Mouse (Mus musculus) CH12.LX (cell line): ENCODE measurements around the gene AC140267.1. TPM values are rescaled to one million over a fixed set of nuclear protein-coding genes. Genes with fewer than 3 reads are reported as not detected.
A peak's percentile ranks its signal among the peaks of the same experiment; 100 is the strongest.

Source experiments
- DNase-seq: peaks from one replicate; pipeline ENCODE4 v3.0.0-alpha.2; 2013; ENCODE audit errors: extremely low read depth
- H3K27ac ChIP-seq: 2 replicates; pipeline ENCODE4 v1.5.1; 2012; ENCODE audit warnings: low read depth, mild to moderate bottlenecking, control low read depth, moderate library complexity; ENCODE audit not compliant: insufficient read depth
- H3K27me3 ChIP-seq: replicated peaks from 2 replicates; pipeline ENCODE3; 2012; ENCODE audit warnings: inconsistent platforms
- H3K36me3 ChIP-seq, 2 experiments: replicated peaks in 1 of 2; 2 replicates each; pipeline versions ENCODE3 to v1.6.1; 2012; ENCODE audit warnings: inconsistent platforms in 1 of 2, low read length in 1 of 2, mild to moderate bottlenecking in 1 of 2, mixed read lengths in 1 of 2, moderate library complexity in 1 of 2; ENCODE audit not compliant: control insufficient read depth in 1 of 2, insufficient read depth in 1 of 2
- H3K4me1 ChIP-seq, 2 experiments: 2 replicates each; pipeline ENCODE4 v1.6.1; 2012; ENCODE audit warnings: inconsistent platforms in 1 of 2, moderate library complexity in 1 of 2; ENCODE audit not compliant: insufficient read depth in 2 of 2, control insufficient read depth in 1 of 2
- H3K4me2 ChIP-seq: 2 replicates; pipeline ENCODE4 v1.6.1; 2012; ENCODE audit warnings: low read depth, mild to moderate bottlenecking, control low read depth; ENCODE audit not compliant: poor library complexity, insufficient read depth, severe bottlenecking
- H3K4me3 ChIP-seq, 3 experiments: fragments of 150-350 bp in 1 of 3; sonication (generic) in 1 of 3; replicated peaks in 1 of 3; 2 replicates each; pipeline versions ENCODE3 to v1.5.1; 2011 to 2012; ENCODE audit warnings: low read depth in 2 of 3, low read length in 2 of 3, mild to moderate bottlenecking in 2 of 3, moderate library complexity in 2 of 3, control low read depth in 1 of 3, improper control_type of control experiment in 1 of 3, inconsistent platforms in 1 of 3, mixed read lengths in 1 of 3; ENCODE audit not compliant: poor library complexity in 1 of 3
- H3K79me2 ChIP-seq: replicated peaks from 2 replicates; pipeline ENCODE4 v1.6.1; 2012; ENCODE audit warnings: mild to moderate bottlenecking, moderate library complexity; ENCODE audit not compliant: control insufficient read depth, poor library complexity, insufficient read depth, severe bottlenecking; ENCODE audit errors: extremely low read depth
- H3K9ac ChIP-seq: 2 replicates; pipeline ENCODE4 v1.6.1; 2012; ENCODE audit warnings: low read depth, mild to moderate bottlenecking, control low read depth, moderate library complexity; ENCODE audit not compliant: insufficient read depth
- H3K9me3 ChIP-seq: replicated peaks from 2 replicates; pipeline ENCODE3; 2012; ENCODE audit warnings: low read length, inconsistent platforms, mixed read lengths
- CHD1 ChIP-seq: IDR thresholded peaks from 2 replicates; pipeline ENCODE4 v1.6.1; 2012; ENCODE audit warnings: low read depth, low read length, improper control_type of control experiment, inconsistent platforms
- CTCF ChIP-seq, 2 experiments: IDR thresholded peaks in 1 of 2; conservative IDR thresholded peaks in 1 of 2; 2 replicates each; pipeline ENCODE4 v1.5.1; 2011 to 2012; ENCODE audit warnings: low read depth in 2 of 2, low read length in 2 of 2, improper control_type of control experiment in 1 of 2, inconsistent platforms in 1 of 2, mild to moderate bottlenecking in 1 of 2, moderate library complexity in 1 of 2
- E2F4 ChIP-seq: IDR thresholded peaks from 2 replicates; pipeline ENCODE4 v1.6.1; 2011; ENCODE audit warnings: low read depth, low read length, improper control_type of control experiment; ENCODE audit not compliant: insufficient replicate concordance
- ELF1 ChIP-seq: IDR thresholded peaks from 2 replicates; pipeline ENCODE4 v1.6.1; 2014; ENCODE audit warnings: low read depth, mild to moderate bottlenecking, inconsistent platforms, low read length, improper control_type of control experiment
- ETS1 ChIP-seq: conservative IDR thresholded peaks from 2 replicates; pipeline ENCODE4 v1.6.1; 2012; ENCODE audit warnings: low read depth, mild to moderate bottlenecking, inconsistent platforms, low read length, improper control_type of control experiment, moderate library complexity
- HCFC1 ChIP-seq: IDR thresholded peaks from 2 replicates; pipeline ENCODE4 v1.6.1; 2012; ENCODE audit warnings: low read depth, mild to moderate bottlenecking, inconsistent platforms, low read length, improper control_type of control experiment
- KAT2A ChIP-seq: IDR thresholded peaks from 2 replicates; pipeline ENCODE4 v1.6.1; 2012; ENCODE audit warnings: low read length, improper control_type of control experiment, inconsistent platforms; ENCODE audit not compliant: insufficient replicate concordance
- MAX ChIP-seq: IDR thresholded peaks from 2 replicates; pipeline ENCODE4 v1.6.1; 2011; ENCODE audit warnings: low read length, improper control_type of control experiment
- MYC ChIP-seq: IDR thresholded peaks from 2 replicates; pipeline ENCODE4 v1.6.1; 2011; ENCODE audit warnings: low read depth, mild to moderate bottlenecking, improper control_type of control experiment, low read length
- NELFE ChIP-seq: IDR thresholded peaks from 2 replicates; pipeline ENCODE4 v1.6.1; 2011; ENCODE audit warnings: low read depth, low read length, improper control_type of control experiment
- PAX5 ChIP-seq: IDR thresholded peaks from 2 replicates; pipeline ENCODE4 v1.6.1; 2012; ENCODE audit warnings: low read length, inconsistent platforms, mixed read lengths
- RAD21 ChIP-seq: IDR thresholded peaks from 2 replicates; pipeline ENCODE4 v1.6.1; 2011; ENCODE audit warnings: low read depth, mild to moderate bottlenecking, low read length, improper control_type of control experiment, moderate library complexity
- SIN3A ChIP-seq: IDR thresholded peaks from 2 replicates; pipeline ENCODE4 v1.6.1; 2012; ENCODE audit warnings: low read length, improper control_type of control experiment, inconsistent platforms
- SMC3 ChIP-seq: IDR thresholded peaks from 2 replicates; pipeline ENCODE4 v1.6.1; 2011; ENCODE audit warnings: low read depth, low read length, improper control_type of control experiment
- TBP ChIP-seq: conservative IDR thresholded peaks from 2 replicates; pipeline ENCODE4 v1.6.1; 2011; ENCODE audit warnings: low read depth, low read length, improper control_type of control experiment
- TCF12 ChIP-seq: IDR thresholded peaks from 2 replicates; pipeline ENCODE4 v1.6.1; 2014; ENCODE audit warnings: low read depth, mild to moderate bottlenecking, inconsistent platforms, low read length, improper control_type of control experiment
- UBTF ChIP-seq: IDR thresholded peaks from 2 replicates; pipeline ENCODE4 v1.6.1; 2012; ENCODE audit warnings: low read depth, mild to moderate bottlenecking, inconsistent platforms, low read length, improper control_type of control experiment, moderate library complexity
- USF1 ChIP-seq: IDR thresholded peaks from 2 replicates; pipeline ENCODE4 v1.6.1; 2014; ENCODE audit warnings: low read depth, mild to moderate bottlenecking, inconsistent platforms, low read length, improper control_type of control experiment
- ZC3H11A ChIP-seq: IDR thresholded peaks from 2 replicates; pipeline ENCODE4 v1.6.1; 2012; ENCODE audit warnings: low read depth, mild to moderate bottlenecking, inconsistent platforms, low read length, improper control_type of control experiment
- ZKSCAN1 ChIP-seq: IDR thresholded peaks from 2 replicates; pipeline ENCODE4 v1.6.1; 2012; ENCODE audit warnings: low read depth, inconsistent platforms, low read length, improper control_type of control experiment, borderline replicate concordance
- ZMIZ1 ChIP-seq: IDR thresholded peaks from 2 replicates; pipeline ENCODE4 v1.6.1; 2012; ENCODE audit warnings: low read depth, mild to moderate bottlenecking, inconsistent platforms, low read length, improper control_type of control experiment
- ZNF384 ChIP-seq: IDR thresholded peaks from 2 replicates; pipeline ENCODE4 v1.6.1; 2012; ENCODE audit warnings: low read depth, low read length, improper control_type of control experiment, inconsistent platforms
- dilution Hi-C: fragments of 300-500 bp; cut with MboI; formaldehyde crosslinking; loops from 2 replicates; pipeline ENCODE4 v1.14.3; 2020; ENCODE audit warnings: low sequenced_read_pairs; ENCODE audit not compliant: extremely low pct_unique_long_range_greater_than_20kb, extremely low pct_ligation_motif_present
- in situ Hi-C: fragments of 300-500 bp; cut with MboI; formaldehyde crosslinking; loops from 3 replicates; pipeline ENCODE4 v1.14.3; 2019; ENCODE audit warnings: low sequenced_read_pairs, low pct_ligation_motif_present, low pct_unique_long_range_greater_than_20kb, mixed read lengths
- polyA plus RNA-seq: library from polyadenylated mRNA; unstranded; fragments of >175 nt; gene quantifications from 2 replicates; pipeline ENCODE4 v1.2.1, GENCODE M21; 2012; ENCODE audit warnings: low read depth; ENCODE audit not compliant: insufficient read length
- total RNA-seq, 2 experiments: library from RNA; depleted of rRNA; stranded (reverse); fragments of 300-350 nt in 1 of 2; fragments of >200 nt in 1 of 2; gene quantifications; 2 replicates each; pipeline ENCODE4 v1.2.3; 2012 to 2014

Gene AC140267.1
- total and polyA plus RNA-seq, 3 experiments, result not detected

DNA sequence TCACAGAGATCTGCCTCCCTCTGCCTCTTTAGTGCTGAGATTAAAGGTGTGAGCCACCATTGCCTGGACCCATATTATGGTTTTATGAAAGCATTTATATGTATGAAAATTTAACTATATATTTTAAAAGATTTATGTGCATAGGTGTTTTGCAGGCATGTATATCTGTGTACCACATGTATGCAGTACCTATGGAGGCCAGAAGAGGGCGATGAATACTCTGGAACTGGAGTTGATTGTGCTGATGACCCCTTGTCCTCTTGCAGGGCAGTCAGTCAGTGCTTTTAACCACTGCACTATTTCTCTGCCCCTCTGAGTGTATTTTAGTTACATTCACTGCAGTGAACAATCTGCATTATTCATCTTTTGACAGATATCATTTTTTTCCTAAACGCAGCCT lies 9.8 kb upstream of the AC140267.1 start:
- dilution Hi-C loops, result no loop called here
- H3K27me3 ChIP-seq, result no peaks in the 10 kb centered on the region
- no peaks in the 10 kb centered on the region for H3K36me3 ChIP-seq
- peaks cover 2 to 16% of the 10 kb centered on the region in 2 experiments; a peak in 2 of 4 replicates for H3K4me1 ChIP-seq
- H3K4me3 ChIP-seq, result no peak overlapping the region
- DNase-seq, result peak; percentile 67
- no peak overlapping the region for H3K27ac ChIP-seq
- in situ Hi-C loops, result loop anchor here (10.0 kb wide), 1 partner anchor 131 kb away; the partner anchor contains the start of genes Rpl3 and Syngr1
- no peak overlapping the region for H3K4me2 ChIP-seq
- no peaks in the 10 kb centered on the region for H3K9me3 ChIP-seq
- H3K9ac ChIP-seq, result no peak overlapping the region
- TF ChIP-seq SMC3 (peak; percentile 42), E2F4 (no peak), MAX (peak; percentile 9; the same call in 1 of the 2 replicates), RAD21 (peak; percentile 42), CTCF (conservative IDR thresholded peaks at IDR 0.05 in 1 of 2, IDR thresholded peaks at IDR 0.05 in 1 of 2; ENCODE audit: low read depth in 2 of 2, low read length in 2 of 2) (peak; percentile 51 to 70; a peak in 3 of 4 replicates), MYC (peak; percentile 59; the same call in 1 of the 2 replicates), SIN3A (no peak), ZKSCAN1 (no peak)
- H3K79me2 ChIP-seq, result no peaks in the 10 kb centered on the region

DNA sequence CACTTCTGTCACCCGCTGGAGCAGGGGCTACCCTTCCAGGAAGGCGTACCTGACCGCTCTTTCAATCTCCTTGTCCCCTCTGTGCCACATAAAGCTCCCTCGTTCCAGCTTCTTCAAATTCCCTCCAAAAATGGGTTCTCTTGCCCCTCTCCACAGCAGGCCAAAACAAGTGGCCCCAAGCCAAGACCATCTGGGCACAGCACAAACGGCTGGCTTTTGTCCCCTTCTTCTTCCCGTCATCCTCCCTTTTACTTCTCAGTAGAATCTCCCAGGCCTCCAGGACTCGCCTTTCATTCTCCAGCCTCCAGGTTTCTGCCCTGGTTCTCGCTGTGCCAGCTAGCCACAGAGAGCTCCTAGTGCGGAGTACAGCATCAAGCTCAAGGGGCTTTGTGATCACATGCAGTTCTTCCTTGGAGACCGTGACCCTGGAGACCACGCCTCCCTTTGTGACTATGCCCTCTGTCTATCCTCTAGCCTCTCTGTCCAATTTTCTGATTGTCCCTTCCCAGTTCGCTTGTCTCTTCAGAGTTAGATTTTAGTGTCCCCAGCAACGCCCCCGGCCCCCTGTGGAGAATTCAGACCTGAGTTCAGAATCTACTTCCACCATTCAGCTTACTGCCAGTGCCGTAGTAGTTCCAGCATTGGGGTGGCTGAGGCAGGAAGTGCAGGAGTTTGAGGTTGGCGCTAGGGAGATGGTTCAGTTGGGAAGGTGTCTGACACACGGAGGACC lies 7.4 kb upstream of the AC140267.1 start:
- H3K4me3 ChIP-seq, result no peak overlapping the region
- H3K4me1 ChIP-seq, result peaks cover 2 to 21% of the 10 kb centered on the region in 2 experiments; a peak in 2 of 4 replicates
- no peaks in the 10 kb centered on the region for H3K27me3 ChIP-seq
- H3K9me3 ChIP-seq, result no peaks in the 10 kb centered on the region
- H3K9ac ChIP-seq, result no peak overlapping the region
- in situ Hi-C loops, result loop anchor here (10.0 kb wide), 1 partner anchor 133 kb away; the partner anchor contains the start of genes Rpl3 and Syngr1
- H3K79me2 ChIP-seq, result no peaks in the 10 kb centered on the region
- no peak overlapping the region for H3K27ac ChIP-seq
- no peak overlapping the region for H3K4me2 ChIP-seq
- TF ChIP-seq MYC (no peak), CTCF (conservative IDR thresholded peaks at IDR 0.05 in 1 of 2, IDR thresholded peaks at IDR 0.05 in 1 of 2; ENCODE audit: low read depth in 2 of 2, low read length in 2 of 2) (no peak), E2F4 (no peak), ETS1 (no peak), HCFC1 (no peak), ELF1 (no peak), KAT2A (no peak), SMC3 (no peak), TCF12 (no peak), ZNF384 (no peak), CHD1 (no peak), NELFE (no peak), ZC3H11A (no peak), PAX5 (no peak), UBTF (no peak), ZMIZ1 (no peak), TBP (no peak), USF1 (no peak)
- no peaks in the 10 kb centered on the region for H3K36me3 ChIP-seq
- dilution Hi-C loops, result no loop called here
- no peak for DNase-seq
